Mouse (Mus musculus) hindbrain, embryonic 16.5 days (tissue): Measurements from ENCODE around the gene 2310079G19Rik. TPM values are rescaled to one million over a fixed set of nuclear protein-coding genes. Genes with fewer than 3 reads are reported as not detected.
A peak's percentile ranks its signal among the peaks of the same experiment; 100 is the strongest.

Experiments used
- ATAC-seq: fragments of 200-750 bp; cut with Nextera tagmentation; 2 replicates; pipeline ENCODE4 v1.8.0; 2017; ENCODE audit warnings: moderate TSS enrichment, moderate library complexity
- H3K27ac ChIP-seq: fragments of 300-500 bp; sonication (generic); 2 replicates; pipeline ENCODE4 v1.5.1; 2014; ENCODE audit warnings: low read depth, mild to moderate bottlenecking, control low read depth, low read length, moderate library complexity
- H3K27me3 ChIP-seq: fragments of 300-500 bp; sonication (generic); replicated peaks from 2 replicates; pipeline ENCODE4 v1.6.1; 2014; ENCODE audit warnings: low read length; ENCODE audit not compliant: control insufficient read depth, insufficient read depth
- H3K36me3 ChIP-seq: fragments of 300-500 bp; sonication (generic); 2 replicates; pipeline ENCODE4 v1.6.1; 2014; ENCODE audit warnings: mild to moderate bottlenecking, low read length, moderate library complexity, mixed read lengths; ENCODE audit not compliant: control insufficient read depth, insufficient read depth
- H3K4me1 ChIP-seq: fragments of 300-500 bp; sonication (generic); 2 replicates; pipeline ENCODE4 v1.6.1; 2014; ENCODE audit warnings: low read depth, low read length; ENCODE audit not compliant: control insufficient read depth, insufficient read depth
- H3K4me2 ChIP-seq: fragments of 300-500 bp; sonication (generic); 2 replicates; pipeline ENCODE4 v1.6.1; 2014; ENCODE audit warnings: mild to moderate bottlenecking, low read length, control low read depth, moderate library complexity
- H3K4me3 ChIP-seq: fragments of 300-500 bp; sonication (generic); 2 replicates; pipeline ENCODE4 v1.5.1; 2014; ENCODE audit warnings: mild to moderate bottlenecking, low read length, control low read depth, moderate library complexity
- H3K9ac ChIP-seq: fragments of 300-500 bp; sonication (generic); 2 replicates; pipeline ENCODE4 v1.6.1; 2014; ENCODE audit warnings: low read depth, mild to moderate bottlenecking, control low read depth, low read length, moderate library complexity
- H3K9me3 ChIP-seq: fragments of 300-500 bp; sonication (generic); 2 replicates; pipeline ENCODE4 v1.6.1; 2014; ENCODE audit warnings: mild to moderate bottlenecking, low read length, moderate library complexity; ENCODE audit not compliant: control insufficient read depth
- WGBS: fragments of 180-500 bp; shearing (Covaris S2); extraction: QIAGEN DNeasy Blood & Tissue Kit; methylation state at CpG from one replicate; pipeline ENCODE4 v1.1.7; 2014; 5-methylcytosine and 5-hydroxymethylcytosine counted together
- polyA plus RNA-seq: library from polyadenylated mRNA; unstranded; fragments of >200 nt; fragmentation: Nextera tagmentation; extraction: Ambion mirVana; gene quantifications from 2 replicates; pipeline ENCODE4 v1.2.1, GENCODE M21; 2015

2310079G19Rik gene
- polyA plus RNA-seq, result not detected in 2 replicates

- H3K4me1 ChIP-seq, result no peaks in the 10 kb centered on the region
- no peak within 1 kb of the TSS for H3K9ac ChIP-seq
- H3K9me3 ChIP-seq, result no peaks in the 10 kb centered on the region
- no peaks in the 10 kb centered on the region for H3K36me3 ChIP-seq
- H3K27me3 ChIP-seq, result no peaks in the 10 kb centered on the region
- no peak within 1 kb of the TSS for H3K4me3 ChIP-seq
- no peak for ATAC-seq
- no peak within 1 kb of the TSS for H3K27ac ChIP-seq
- no peak within 1 kb of the TSS for H3K4me2 ChIP-seq
- WGBS, result 96% methylated on average over 4 of the region's 4 CpGs
Observed at GRCm38 (mm10) chr16:88627566-88627965, at the start of gene 2310079G19Rik. Gene 2310079G19Rik, minus strand, starts transcription at chr16:88627666.

GRCm38 (mm10) chr16:88671571-88671970, 44.1 kb upstream of the 2310079G19Rik start, which contains the start of gene Krtap27-1:
Gene Krtap27-1, minus strand, starts transcription at chr16:88671671.
- ATAC-seq, result no peak
- WGBS, result 90% methylated on average over 4 of the region's 4 CpGs
- H3K4me3 ChIP-seq, result no peak within 1 kb of the TSS

GRCm38 (mm10) chr16:88657426-88657825, 30.0 kb upstream of the 2310079G19Rik start:
- Histone ChIP-seq H3K27ac (no peak overlapping the region), H3K4me3 (no peak overlapping the region), H3K36me3 (no peaks in the 10 kb centered on the region), H3K9ac (no peak overlapping the region), H3K4me1 (no peaks in the 10 kb centered on the region), H3K4me2 (no peak overlapping the region), H3K9me3 (no peaks in the 10 kb centered on the region), H3K27me3 (no peaks in the 10 kb centered on the region)
- WGBS, result 67% methylated on average over 1 of the region's 1 CpGs
- ATAC-seq, result peak; percentile 65; the same call in 1 of the 2 replicates

More at GRCm38 (mm10) chr16:88671571-88671970, 44.1 kb upstream of the 2310079G19Rik start, which contains the start of gene Krtap27-1:
- Histone ChIP-seq H3K27ac (no peak within 1 kb of the TSS), H3K36me3 (no peaks in the 10 kb centered on the region), H3K4me1 (no peaks in the 10 kb centered on the region), H3K9ac (no peak within 1 kb of the TSS), H3K27me3 (no peaks in the 10 kb centered on the region), H3K4me2 (no peak within 1 kb of the TSS), H3K9me3 (no peaks in the 10 kb centered on the region)

- Histone ChIP-seq H3K4me3 (no peak overlapping the region), H3K4me2 (no peak overlapping the region), H3K27ac (no peak overlapping the region), H3K27me3 (no peaks in the 10 kb centered on the region), H3K9ac (no peak overlapping the region), H3K36me3 (no peaks in the 10 kb centered on the region), H3K4me1 (no peaks in the 10 kb centered on the region), H3K9me3 (no peaks in the 10 kb centered on the region)
- no peak for ATAC-seq
- WGBS, result 79% methylated on average over 2 of the region's 2 CpGs
Observed at GRCm38 (mm10) chr16:88651952-88652351, 24.5 kb upstream of the 2310079G19Rik start.

GRCm38 (mm10) chr16:88651082-88651481, 23.6 kb upstream of the 2310079G19Rik start:
- H3K4me3 ChIP-seq, result no peak overlapping the region
- no peak for ATAC-seq
- no peak overlapping the region for H3K27ac ChIP-seq
- no peaks in the 10 kb centered on the region for H3K27me3 ChIP-seq
- H3K36me3 ChIP-seq, result no peaks in the 10 kb centered on the region
- 92% methylated on average over 1 of the region's 1 CpGs for WGBS
- H3K4me2 ChIP-seq, result no peak overlapping the region
- H3K9me3 ChIP-seq, result no peaks in the 10 kb centered on the region
- H3K4me1 ChIP-seq, result no peaks in the 10 kb centered on the region
- H3K9ac ChIP-seq, result no peak overlapping the region

GRCm38 (mm10) chr16:88647358-88647846, 19.9 kb upstream of the 2310079G19Rik start, which contains the start of gene Krtap26-1:
Gene Krtap26-1, minus strand, starts transcription at chr16:88647796.
- ATAC-seq, result no peak
- no peak within 1 kb of the TSS for H3K27ac ChIP-seq
- WGBS, result 80% methylated on average over 10 of the region's 10 CpGs
- no peak within 1 kb of the TSS for H3K4me2 ChIP-seq
- H3K9me3 ChIP-seq, result no peaks in the 10 kb centered on the region
- no peaks in the 10 kb centered on the region for H3K36me3 ChIP-seq
- no peak within 1 kb of the TSS for H3K4me3 ChIP-seq
- no peaks in the 10 kb centered on the region for H3K27me3 ChIP-seq
- H3K4me1 ChIP-seq, result no peaks in the 10 kb centered on the region
- H3K9ac ChIP-seq, result no peak within 1 kb of the TSS

GRCm38 (mm10) chr16:88646366-88647111, 19.1 kb upstream of the 2310079G19Rik start:
- Histone ChIP-seq H3K4me1 (no peaks in the 10 kb centered on the region), H3K4me3 (no peak overlapping the region), H3K9me3 (no peaks in the 10 kb centered on the region), H3K27ac (no peak overlapping the region), H3K36me3 (no peaks in the 10 kb centered on the region), H3K9ac (no peak overlapping the region), H3K4me2 (no peak overlapping the region), H3K27me3 (no peaks in the 10 kb centered on the region)
- WGBS, result 79% methylated on average over 8 of the region's 8 CpGs
- no peak for ATAC-seq

- Histone ChIP-seq H3K4me1 (no peaks in the 10 kb centered on the region), H3K9ac (no peak overlapping the region), H3K9me3 (0 out of 2 replicates have a peak, but pooled peaks cover 2% of the 10 kb centered on the region), H3K4me2 (no peak overlapping the region), H3K4me3 (no peak overlapping the region), H3K27me3 (no peaks in the 10 kb centered on the region), H3K27ac (no peak overlapping the region), H3K36me3 (no peaks in the 10 kb centered on the region)
- 91% methylated on average over 3 of the region's 3 CpGs for WGBS
- ATAC-seq, result no peak
Observed at GRCm38 (mm10) chr16:88640053-88640452, 12.6 kb upstream of the 2310079G19Rik start.

- Histone ChIP-seq H3K4me3 (no peak overlapping the region), H3K4me1 (no peaks in the 10 kb centered on the region), H3K4me2 (no peak overlapping the region), H3K27ac (no peak overlapping the region), H3K9me3 (no peaks in the 10 kb centered on the region), H3K9ac (no peak overlapping the region), H3K27me3 (no peaks in the 10 kb centered on the region), H3K36me3 (no peaks in the 10 kb centered on the region)
- ATAC-seq, result peak; percentile 60
- 44% methylated on average over 4 of the region's 4 CpGs for whole genome bisulfite sequencing
Observed at GRCm38 (mm10) chr16:88635142-88635541, 7.7 kb upstream of the 2310079G19Rik start.
